Mouse (Mus musculus) ovary, postnatal 36 days (tissue): Measurements from ENCODE around the gene Afg1l.
A peak's percentile ranks its signal among the peaks of the same experiment; 100 is the strongest.

Experiments
- DNase-seq: peaks from one replicate; pipeline ENCODE4 v3.0.0; 2022; ENCODE audit warnings: low spot score, mixed read lengths

Gene Afg1l

GRCm38 (mm10) chr10:42478341-42478720 lies at the start of gene Afg1l:
Afg1l (minus strand) TSS chr10:42478565.
- DNase-seq, result peak; percentile 95

- no peak for DNase-seq
These were observed 47.3 kb upstream of the Afg1l start for GRCm38 (mm10) chr10:42525682-42526081.

- no peak for DNase-seq
These were observed 45.3 kb upstream of the Afg1l start for GRCm38 (mm10) chr10:42523556-42524162.

GRCm38 (mm10) chr10:42522912-42523311 lies 44.5 kb upstream of the Afg1l start:
- DNase-seq, result no peak

GRCm38 (mm10) chr10:42521315-42521981 lies 43.1 kb upstream of the Afg1l start:
- no peak for DNase-seq

GRCm38 (mm10) chr10:42518363-42518762 lies 40.0 kb upstream of the Afg1l start:
- DNase-seq, result no peak

- DNase-seq, result no peak
These were observed 35.8 kb upstream of the Afg1l start for GRCm38 (mm10) chr10:42514125-42514524.

- DNase-seq, result no peak
These were observed 33.1 kb upstream of the Afg1l start for GRCm38 (mm10) chr10:42511184-42512135.

GRCm38 (mm10) chr10:42510141-42510540 lies 31.8 kb upstream of the Afg1l start:
- DNase-seq, result no peak

- DNase-seq, result no peak
These were observed 25.8 kb upstream of the Afg1l start for GRCm38 (mm10) chr10:42504096-42504710.

- DNase-seq, result peak; percentile 64
These were observed 24.2 kb upstream of the Afg1l start for GRCm38 (mm10) chr10:42502349-42503111.

GRCm38 (mm10) chr10:42501775-42502348 lies 23.5 kb upstream of the Afg1l start, which contains the start of gene Snx3:
Snx3 (plus strand) TSS chr10:42502030.
- peak; percentile 98 for DNase-seq

- no peak for DNase-seq
These were observed 22.8 kb upstream of the Afg1l start for GRCm38 (mm10) chr10:42501161-42501560.

GRCm38 (mm10) chr10:42500611-42501010 lies 22.2 kb upstream of the Afg1l start:
- peak; percentile 15 for DNase-seq

- DNase-seq, result no peak
These were observed 14.6 kb upstream of the Afg1l start for GRCm38 (mm10) chr10:42493000-42493399.

GRCm38 (mm10) chr10:42492027-42492771 lies 13.8 kb upstream of the Afg1l start:
- DNase-seq, result no peak

GRCm38 (mm10) chr10:42491158-42491557 lies 12.8 kb upstream of the Afg1l start:
- DNase-seq, result no peak

GRCm38 (mm10) chr10:42488606-42489296 lies 10.4 kb upstream of the Afg1l start:
- DNase-seq, result no peak

- no peak for DNase-seq
These were observed 2.4 kb upstream of the Afg1l start for GRCm38 (mm10) chr10:42480719-42481118.
